10 mouse cellular contexts compared by ENCODE assay signal in genomic region chr12:107978063-107978462, GRCm38 (mm10). TPM values are rescaled to one million over a fixed set of nuclear protein-coding genes. Genes with fewer than 3 reads are reported as not detected.
DNase-seq lines count a peak whose midpoint lies in the region; ATAC-seq and TF ChIP-seq lines count a peak whose summit lies in the region.
"Had no signal": no experiment of that assay in that cellular context is flagged by ENCODE, and none has a peak within 500 bp of the region (broad histone marks: within the 10 kb centered on the region; RNA-seq: fewer than 3 reads in every experiment).

No protein-coding gene starts in this region.

- peaks cover 72% of the 10 kb centered on the region for H3K4me1 ChIP-seq in heart, embryonic 10.5 days
- peaks cover 96% of the 10 kb centered on the region for H3K4me1 ChIP-seq in hindbrain, embryonic 13.5 days (replicated peaks)
- peaks cover 10% of the 10 kb centered on the region; the same call in 1 of the 2 replicates for H3K4me1 ChIP-seq in midbrain, postnatal 0 days (ENCODE audit: insufficient read depth, low read length)

- no peak for TF ChIP-seq CTCF in midbrain, postnatal 0 days (IDR thresholded peaks at IDR 0.05)

- peak overlapping the region; percentile 49 for H3K9ac ChIP-seq in hindbrain, embryonic 13.5 days
- 0 out of 2 replicates have a peak overlapping the region, but pooled peaks have one; percentile 33 for H3K9ac ChIP-seq in midbrain, postnatal 0 days (replicated peaks; ENCODE audit: low read length, poor library complexity, severe bottlenecking)

- no peak for DNase-seq in heart, embryonic 10.5 days (ENCODE audit: low spot score)
- no peak for DNase-seq in heart, postnatal 36 days
- peak; percentile 23 for DNase-seq in ZHBTc4 (ENCODE audit: low read depth, low spot score)
- DNase-seq in midbrain, postnatal 0 days (ENCODE audit: low spot score), result no peak
- DNase-seq in cerebellum, adult 9-10 months, result no peak
- DNase-seq in spleen, postnatal 10 days (ENCODE audit: low spot score in 2 of 2), result no peak
- DNase-seq in layer of hippocampus, adult 8-10 months (ENCODE audit: low spot score in 2 of 2), result no peak
- DNase-seq: gastrocnemius, postnatal 14 days; lung, adult 18-20 months had no signal

- 7% methylated on average over 14 of the region's 14 CpGs for WGBS in heart, embryonic 10.5 days
- WGBS in hindbrain, embryonic 13.5 days, result 6% methylated on average over 14 of the region's 14 CpGs
- WGBS in midbrain, postnatal 0 days, result 23% methylated on average over 14 of the region's 14 CpGs

- peaks cover 41% of the 10 kb centered on the region for H3K27me3 ChIP-seq in heart, embryonic 10.5 days (ENCODE audit: insufficient read depth, poor library complexity, severe bottlenecking)
- 0 out of 2 replicates have a peak, but pooled peaks cover 11% of the 10 kb centered on the region for H3K27me3 ChIP-seq in hindbrain, embryonic 13.5 days
- H3K27me3 ChIP-seq in midbrain, postnatal 0 days (ENCODE audit: insufficient read depth, low read length), result no peaks in the 10 kb centered on the region

- no peaks in the 10 kb centered on the region for H3K9me3 ChIP-seq in heart, embryonic 10.5 days
- H3K9me3 ChIP-seq in hindbrain, embryonic 13.5 days, result no peaks in the 10 kb centered on the region
- H3K9me3 ChIP-seq in midbrain, postnatal 0 days (ENCODE audit: low read length), result no peaks in the 10 kb centered on the region

- no peak for ATAC-seq in hindbrain, embryonic 13.5 days (ENCODE audit: low FRiP score)
- no peak; the same call in 1 of the 2 replicates for ATAC-seq in midbrain, postnatal 0 days (ENCODE audit: low FRiP score)

- intact Hi-C loops in heart, postnatal 36 days (cut with DNase I), result no loop called here

- H3K4me2 ChIP-seq in hindbrain, embryonic 13.5 days, result peak overlapping the region; percentile 49
- H3K4me2 ChIP-seq in midbrain, postnatal 0 days (ENCODE audit: low read depth, low read length, poor library complexity, severe bottlenecking), result peak overlapping the region; percentile 48

- H3K36me3 ChIP-seq in heart, embryonic 10.5 days, result no peaks in the 10 kb centered on the region
- no peaks in the 10 kb centered on the region for H3K36me3 ChIP-seq in hindbrain, embryonic 13.5 days
- no peaks in the 10 kb centered on the region for H3K36me3 ChIP-seq in midbrain, postnatal 0 days (ENCODE audit: insufficient read depth, low read length)

- peak overlapping the region; percentile 67 for H3K27ac ChIP-seq in heart, embryonic 10.5 days
- peak overlapping the region; percentile 71; the same call in 1 of the 2 replicates for H3K27ac ChIP-seq in hindbrain, embryonic 13.5 days
- H3K27ac ChIP-seq in midbrain, postnatal 0 days (ENCODE audit: low read depth, low read length), result peak overlapping the region; percentile 73

- H3K4me3 ChIP-seq in heart, embryonic 10.5 days, result peak overlapping the region; percentile 46
- peak overlapping the region; percentile 6; the same call in 1 of the 2 replicates for H3K4me3 ChIP-seq in hindbrain, embryonic 13.5 days
- no peak overlapping the region for H3K4me3 ChIP-seq in midbrain, postnatal 0 days (ENCODE audit: low read depth, low read length)

RNA-seq across cellular contexts. Expression of gene Bcl11b, which starts 25.3 kb away (rescaled TPM):
- polyA plus RNA-seq in heart, embryonic 10.5 days (2016; fragmentation: Nextera tagmentation; extraction: Ambion mirVana), result 3.1 and 3.3 TPM in 2 replicates
- under 1 TPM; 0.76 to 0.86 TPM for total RNA-seq in heart, postnatal 36 days (2021)
- polyA plus RNA-seq in hindbrain, embryonic 13.5 days (2015; fragmentation: Nextera tagmentation; extraction: Ambion mirVana), result 27.0 and 31.0 TPM in 2 replicates
- total RNA-seq in midbrain, postnatal 0 days (2014; rRNA removed), result 55.2 and 56.8 TPM in 2 replicates
- 18.9 and 19.0 TPM in 2 replicates for polyA plus RNA-seq in midbrain, postnatal 0 days (2015; fragmentation: Nextera tagmentation; extraction: Ambion mirVana)
- total RNA-seq in layer of hippocampus, adult 8-10 months (2022), result 100 to 1,000 TPM; 110 to 122 (median 115) TPM

Comparison
In these comparisons a context has a peak if more than half of its experiments do, and no peak if none do; other contexts are left out.
1. RNA of gene Bcl11b, which starts 25.3 kb away (total RNA-seq): 110 to 122 TPM in layer of hippocampus, adult 8-10 months and 55.2 to 56.8 TPM in midbrain, postnatal 0 days; 0.76 to 0.86 TPM in heart, postnatal 36 days; every median in the first group is over 10 times any median in the second.
2. Peak in every context shown above with its lines, with median percentiles within 50 percentile points of each other: H3K27ac ChIP-seq.